Mouse (Mus musculus) forebrain, postnatal 0 days (tissue): ENCODE data around the gene Ptges2. TPM values are rescaled to one million over a fixed set of nuclear protein-coding genes. Genes with fewer than 3 reads are reported as not detected.
A peak's percentile ranks its signal among the peaks of the same experiment; 100 is the strongest.

Experiments
- ATAC-seq: fragments of 200-750 bp; cut with Nextera tagmentation; 2 replicates; pipeline ENCODE4 v1.8.0; 2017; ENCODE audit warnings: mild to moderate bottlenecking, moderate library complexity
- DNase-seq: peaks from one replicate; pipeline ENCODE4 v3.0.0-alpha.2; 2015
- H3K27ac ChIP-seq: fragments of 300-500 bp; sonication (generic); 2 replicates; pipeline ENCODE4 v1.5.1; 2014; ENCODE audit warnings: low read depth, mild to moderate bottlenecking, antibody characterized with exemption, low read length, moderate library complexity, mixed read lengths
- H3K27me3 ChIP-seq: fragments of 300-500 bp; sonication (generic); 2 replicates; pipeline ENCODE4 v1.6.1; 2014; ENCODE audit warnings: mild to moderate bottlenecking, low read length, mixed read lengths; ENCODE audit not compliant: insufficient read depth
- H3K36me3 ChIP-seq: fragments of 300-500 bp; sonication (generic); 2 replicates; pipeline ENCODE4 v1.6.1; 2014; ENCODE audit warnings: mild to moderate bottlenecking, moderate library complexity; ENCODE audit not compliant: insufficient read depth
- H3K4me1 ChIP-seq: fragments of 300-500 bp; sonication (generic); 2 replicates; pipeline ENCODE4 v1.6.1; 2014; ENCODE audit warnings: antibody characterized with exemption; ENCODE audit not compliant: insufficient read depth
- H3K4me2 ChIP-seq: fragments of 300-500 bp; sonication (generic); 2 replicates; pipeline ENCODE4 v1.6.1; 2014; ENCODE audit warnings: low read depth, mild to moderate bottlenecking, moderate library complexity
- H3K4me3 ChIP-seq: fragments of 300-500 bp; sonication (generic); 2 replicates; pipeline ENCODE4 v1.5.1; 2014; ENCODE audit warnings: low read depth, low read length, mixed read lengths
- H3K9ac ChIP-seq: fragments of 300-500 bp; sonication (generic); 2 replicates; pipeline ENCODE4 v1.6.1; 2014; ENCODE audit warnings: mild to moderate bottlenecking
- H3K9me3 ChIP-seq: fragments of 300-500 bp; sonication (generic); 2 replicates; pipeline ENCODE4 v1.6.1; 2016; ENCODE audit warnings: low read length
- CTCF ChIP-seq: sonication (generic); IDR thresholded peaks from 2 replicates; pipeline ENCODE4 v1.5.1; 2016; ENCODE audit warnings: antibody characterized with exemption, control low read depth, low read depth
- WGBS: fragments of 180-500 bp; shearing (Covaris S2); extraction: QIAGEN DNeasy Blood & Tissue Kit; methylation state at CpG from one replicate; pipeline ENCODE4 v1.1.7; 2014; 5-methylcytosine and 5-hydroxymethylcytosine counted together
- polyA plus RNA-seq: library from polyadenylated mRNA; unstranded; fragments of >200 nt; fragmentation: Nextera tagmentation; extraction: Ambion mirVana; gene quantifications from 2 replicates; pipeline ENCODE4 v1.2.1, GENCODE M21; 2015
- total RNA-seq: library from RNA; depleted of rRNA; stranded (reverse); fragments of >200 nt; gene quantifications from 2 replicates; pipeline ENCODE4 v1.2.3, GENCODE M21; 2014

The Ptges2 gene
- total and polyA plus RNA-seq, 2 experiments from 2014 or later: 32.1 to 54.9 TPM

DNA sequence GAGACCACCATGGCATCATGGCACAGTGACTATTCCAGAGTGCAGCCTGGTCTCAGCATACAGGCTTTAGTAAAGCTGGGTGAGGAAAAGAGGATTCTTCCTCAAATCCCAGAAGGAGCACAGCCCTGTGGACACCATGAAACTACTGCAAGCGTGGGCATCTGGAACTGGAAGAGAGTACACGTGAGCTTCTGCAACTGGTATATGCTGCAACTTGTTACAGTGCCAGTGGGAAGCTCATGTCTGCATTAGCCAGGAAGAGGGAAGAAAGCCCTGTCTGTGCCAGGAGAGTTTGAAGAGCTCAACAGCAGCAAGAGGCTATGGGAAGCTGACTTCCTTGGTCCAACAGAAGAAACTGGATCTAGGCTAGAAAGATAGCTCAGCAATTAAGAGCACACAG, 13.0 kb upstream of the Ptges2 start:
- Histone ChIP-seq H3K9me3 (no peaks in the 10 kb centered on the region), H3K4me3 (no peak overlapping the region), H3K4me2 (no peak overlapping the region), H3K9ac (no peak overlapping the region), H3K4me1 (peaks cover 5% of the 10 kb centered on the region; the same call in 1 of the 2 replicates), H3K27me3 (no peaks in the 10 kb centered on the region), H3K27ac (no peak overlapping the region), H3K36me3 (peaks cover 24% of the 10 kb centered on the region)
- ATAC-seq (no peak), DNase-seq (no peak)
- 68% methylated on average over 2 of the region's 2 CpGs for WGBS
- no peak for TF ChIP-seq CTCF

DNA sequence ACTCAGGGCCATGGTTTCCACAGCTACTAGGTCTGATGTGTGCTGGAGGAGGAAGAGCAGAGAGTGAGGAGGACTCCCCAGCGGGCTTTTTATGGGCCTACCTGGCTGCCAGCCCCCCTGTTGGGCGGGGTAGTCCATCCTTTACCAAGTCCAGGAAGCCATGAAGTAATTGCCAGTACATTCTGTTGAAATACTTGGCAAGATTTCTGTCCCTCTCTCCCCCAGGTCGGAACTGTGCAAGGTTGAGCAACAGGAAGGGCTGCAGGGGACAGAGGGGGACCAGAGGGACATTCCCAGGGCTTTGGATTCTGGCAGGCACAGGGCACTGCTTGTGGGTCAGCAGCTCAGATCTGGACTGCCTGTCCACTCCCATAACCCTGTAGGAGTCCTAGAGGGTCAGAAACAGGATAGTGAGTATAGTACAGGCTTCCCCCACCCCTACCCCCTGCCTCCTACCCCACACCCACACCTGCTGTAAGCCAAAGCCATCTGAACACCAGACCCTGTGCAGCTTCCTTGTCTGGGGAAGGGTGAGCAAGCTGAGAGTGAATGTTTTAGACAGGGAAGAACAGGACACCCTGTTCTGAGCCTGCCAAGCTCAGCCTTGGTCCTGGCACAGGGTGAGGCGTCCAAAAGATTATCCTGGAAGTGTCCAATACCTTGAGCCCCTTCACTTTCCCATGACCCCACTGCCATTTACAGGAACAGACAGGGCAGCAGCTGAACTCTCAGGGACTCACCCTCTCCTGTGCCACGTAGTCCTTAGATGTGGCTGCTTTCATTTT, 7.8 kb upstream of the Ptges2 start, which contains the start of gene Lcn2:
Lcn2 (minus strand) TSS at position 547 of the 785 bp plus-strand sequence.
- no peaks in the 10 kb centered on the region for H3K36me3 ChIP-seq
- H3K9ac ChIP-seq: no peak within 1 kb of the TSS
- H3K4me1 ChIP-seq: no peaks in the 10 kb centered on the region
- H3K27me3 ChIP-seq: no peaks in the 10 kb centered on the region
- ATAC-seq (no peak), DNase-seq (no peak)
- H3K27ac ChIP-seq: no peak within 1 kb of the TSS
- TF ChIP-seq CTCF: no peak
- H3K9me3 ChIP-seq: no peaks in the 10 kb centered on the region
- WGBS: 57% methylated on average over 5 of the region's 5 CpGs
- H3K4me2 ChIP-seq: no peak within 1 kb of the TSS
- H3K4me3 ChIP-seq: no peak within 1 kb of the TSS

DNA sequence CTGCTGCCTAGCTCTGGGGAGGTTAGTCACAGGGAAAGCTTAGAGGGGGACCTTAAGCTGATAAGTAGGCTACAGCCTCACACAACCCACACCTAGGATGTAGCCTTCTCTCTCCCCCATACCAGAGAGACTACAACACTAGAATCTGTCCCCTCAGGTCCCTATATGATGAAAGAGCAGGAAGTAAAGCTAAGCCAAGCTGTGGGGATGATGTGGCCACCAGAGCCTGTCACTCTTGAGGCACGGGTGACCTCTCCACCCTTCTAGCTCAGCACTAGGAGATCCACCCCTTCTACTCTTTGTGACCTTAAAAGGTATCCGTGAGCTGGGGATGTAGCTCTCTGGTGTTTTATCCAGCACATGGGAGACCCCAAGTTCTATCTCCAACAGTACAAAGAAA, 6.5 kb upstream of the Ptges2 start:
- no peak overlapping the region for H3K27ac ChIP-seq
- no peaks in the 10 kb centered on the region for H3K9me3 ChIP-seq
- no peak for ATAC-seq
- H3K36me3 ChIP-seq: no peaks in the 10 kb centered on the region
- TF ChIP-seq CTCF: no peak
- H3K4me1 ChIP-seq: no peaks in the 10 kb centered on the region
- DNase-seq: no peak
- H3K4me3 ChIP-seq: no peak overlapping the region
- WGBS: 80% methylated on average over 2 of the region's 2 CpGs
- H3K4me2 ChIP-seq: no peak overlapping the region
- H3K9ac ChIP-seq: no peak overlapping the region
- no peaks in the 10 kb centered on the region for H3K27me3 ChIP-seq

GRCm38 (mm10) chr2:32390871-32391270, 4.8 kb upstream of the Ptges2 start:
- no peak overlapping the region for H3K4me3 ChIP-seq
- no peaks in the 10 kb centered on the region for H3K9me3 ChIP-seq
- ATAC-seq (no peak), DNase-seq (no peak)
- no peak for TF ChIP-seq CTCF
- no peak overlapping the region for H3K9ac ChIP-seq
- H3K36me3 ChIP-seq: no peaks in the 10 kb centered on the region
- 75% methylated on average over 8 of the region's 8 CpGs for WGBS
- H3K27ac ChIP-seq: no peak overlapping the region
- no peaks in the 10 kb centered on the region for H3K27me3 ChIP-seq
- peaks cover 3% of the 10 kb centered on the region; the same call in 1 of the 2 replicates for H3K4me1 ChIP-seq
- H3K4me2 ChIP-seq: no peak overlapping the region

GRCm38 (mm10) chr2:32392063-32392462, 3.6 kb upstream of the Ptges2 start:
- no peak for TF ChIP-seq CTCF
- Histone ChIP-seq H3K4me1 (peaks cover 6% of the 10 kb centered on the region; the same call in 1 of the 2 replicates), H3K9ac (no peak overlapping the region), H3K4me2 (no peak overlapping the region), H3K27me3 (no peaks in the 10 kb centered on the region), H3K27ac (no peak overlapping the region), H3K36me3 (no peaks in the 10 kb centered on the region), H3K4me3 (no peak overlapping the region), H3K9me3 (no peaks in the 10 kb centered on the region)
- no peak for ATAC-seq
- DNase-seq: no peak
- WGBS: 82% methylated on average over 5 of the region's 5 CpGs

DNA sequence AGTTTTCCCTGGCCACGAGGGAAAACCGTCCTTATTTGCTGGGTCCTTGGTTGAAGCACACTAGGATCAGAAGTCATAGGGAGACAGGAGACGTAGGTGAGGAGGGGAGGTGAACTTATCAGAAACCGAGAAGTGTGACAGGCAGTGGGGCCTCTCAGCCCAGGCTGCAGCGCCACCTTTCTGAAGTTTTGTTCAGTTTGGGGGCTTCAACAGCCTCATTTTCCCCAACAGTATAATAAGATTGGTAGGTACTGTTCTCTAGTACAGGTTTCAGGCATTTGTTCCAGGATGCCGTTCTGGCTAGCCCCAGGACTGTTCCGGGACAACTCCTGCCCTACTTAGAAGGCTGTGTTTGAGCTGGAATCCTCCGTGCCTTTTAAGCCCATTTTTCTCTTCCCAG, 723 bp upstream of the Ptges2 start:
- no peak for DNase-seq
- no peaks in the 10 kb centered on the region for H3K27me3 ChIP-seq
- peak; percentile 64 for TF ChIP-seq CTCF
- H3K4me3 ChIP-seq: peak overlapping the region; percentile 89
- no peaks in the 10 kb centered on the region for H3K9me3 ChIP-seq
- peak overlapping the region; percentile 87 for H3K9ac ChIP-seq
- H3K36me3 ChIP-seq: peaks cover 7% of the 10 kb centered on the region; the same call in 1 of the 2 replicates
- peaks cover 6% of the 10 kb centered on the region; the same call in 1 of the 2 replicates for H3K4me1 ChIP-seq
- H3K4me2 ChIP-seq: peak overlapping the region; percentile 91
- ATAC-seq: no peak
- WGBS: 4% methylated on average over 8 of the region's 8 CpGs
- peak overlapping the region; percentile 86 for H3K27ac ChIP-seq

DNA sequence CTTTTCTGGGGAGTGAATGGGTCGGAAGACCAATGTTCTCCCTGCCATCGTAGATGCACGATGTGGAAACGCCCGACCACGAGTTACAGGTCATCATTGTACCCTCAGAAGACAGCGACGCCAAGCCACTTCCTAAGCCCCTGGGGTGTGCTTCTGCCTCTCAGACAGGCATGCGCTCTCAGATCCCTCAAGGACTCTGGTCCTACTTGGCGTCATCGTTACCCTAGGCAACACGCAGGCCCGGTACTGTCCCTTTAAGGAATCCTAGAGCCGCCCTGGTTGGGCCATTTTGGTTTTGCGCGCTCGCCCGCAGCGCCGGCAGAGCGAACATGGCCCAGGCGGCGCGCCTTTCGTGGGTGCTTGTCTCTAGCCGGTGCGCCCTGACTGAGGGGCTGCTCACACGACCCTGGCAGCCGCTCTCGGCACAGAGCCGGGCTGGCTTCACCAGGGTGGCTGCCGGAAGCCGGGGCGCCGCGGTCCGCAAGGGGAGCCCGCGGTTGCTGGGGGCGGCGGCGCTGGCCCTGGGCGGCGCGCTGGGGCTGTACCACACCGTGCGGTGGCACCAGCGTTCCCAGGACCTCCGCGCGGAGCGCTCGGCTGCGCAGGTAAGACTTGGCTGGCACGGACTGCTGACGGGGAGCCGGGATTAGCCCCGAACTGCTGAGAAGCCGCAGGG, 388 bp downstream of the Ptges2 start:
- Histone ChIP-seq H3K27ac (peak overlapping the region; percentile 86), H3K4me1 (peaks cover 6% of the 10 kb centered on the region; the same call in 1 of the 2 replicates), H3K9me3 (no peaks in the 10 kb centered on the region), H3K9ac (peak overlapping the region; percentile 87), H3K27me3 (no peaks in the 10 kb centered on the region), H3K4me2 (peak overlapping the region; percentile 91), H3K36me3 (peaks cover 19% of the 10 kb centered on the region), H3K4me3 (peak overlapping the region; percentile 89)
- 5% methylated on average over 57 of the region's 59 CpGs for WGBS
- TF ChIP-seq CTCF: peak; percentile 4; the same call in 1 of the 2 replicates
- peak; percentile 98 for ATAC-seq
- peak; percentile 96 for DNase-seq
